Mouse (Mus musculus) neural tube, embryonic 12.5 days (tissue): ENCODE measurements around the gene Col1a2. TPM values are rescaled to one million over a fixed set of nuclear protein-coding genes. Genes with fewer than 3 reads are reported as not detected.

ENCODE experiments used
- ATAC-seq: fragments of 200-750 bp; cut with Nextera tagmentation; 2 replicates; pipeline ENCODE4 v1.8.0; 2017; ENCODE audit warnings: low read depth, mild to moderate bottlenecking, moderate TSS enrichment, moderate library complexity; ENCODE audit not compliant: low FRiP score
- H3K27ac ChIP-seq: fragments of 300-500 bp; sonication (generic); 2 replicates; pipeline ENCODE4 v1.5.1; 2016
- H3K27me3 ChIP-seq: fragments of 300-500 bp; sonication (generic); replicated peaks from 2 replicates; pipeline ENCODE4 v1.6.1; 2016; ENCODE audit warnings: mild to moderate bottlenecking
- H3K36me3 ChIP-seq: fragments of 300-500 bp; sonication (generic); 2 replicates; pipeline ENCODE4 v1.6.1; 2016; ENCODE audit warnings: mild to moderate bottlenecking
- H3K4me1 ChIP-seq: fragments of 300-500 bp; sonication (generic); 2 replicates; pipeline ENCODE4 v1.6.1; 2016
- H3K4me2 ChIP-seq: fragments of 300-500 bp; sonication (generic); replicated peaks from 2 replicates; pipeline ENCODE4 v1.6.1; 2016; ENCODE audit warnings: mild to moderate bottlenecking
- H3K4me3 ChIP-seq: fragments of 300-500 bp; sonication (generic); 2 replicates; pipeline ENCODE4 v1.5.1; 2016
- H3K9ac ChIP-seq: fragments of 300-500 bp; sonication (generic); 2 replicates; pipeline ENCODE4 v1.6.1; 2016; ENCODE audit warnings: mild to moderate bottlenecking
- H3K9me3 ChIP-seq: fragments of 300-500 bp; sonication (generic); 2 replicates; pipeline ENCODE4 v1.6.1; 2016; ENCODE audit warnings: mild to moderate bottlenecking
- WGBS: fragments of 180-500 bp; shearing (Covaris S2); methylation state at CpG from one replicate; pipeline ENCODE4 v1.1.7; 2016; 5-methylcytosine and 5-hydroxymethylcytosine counted together
- polyA plus RNA-seq: library from polyadenylated mRNA; unstranded; fragments of >200 nt; fragmentation: Nextera tagmentation; extraction: Ambion mirVana; gene quantifications from 2 replicates; pipeline ENCODE4 v1.2.1, GENCODE M21; 2016

Gene Col1a2
- polyA plus RNA-seq, 1 experiment from 2014 or later: 212 TPM

DNA sequence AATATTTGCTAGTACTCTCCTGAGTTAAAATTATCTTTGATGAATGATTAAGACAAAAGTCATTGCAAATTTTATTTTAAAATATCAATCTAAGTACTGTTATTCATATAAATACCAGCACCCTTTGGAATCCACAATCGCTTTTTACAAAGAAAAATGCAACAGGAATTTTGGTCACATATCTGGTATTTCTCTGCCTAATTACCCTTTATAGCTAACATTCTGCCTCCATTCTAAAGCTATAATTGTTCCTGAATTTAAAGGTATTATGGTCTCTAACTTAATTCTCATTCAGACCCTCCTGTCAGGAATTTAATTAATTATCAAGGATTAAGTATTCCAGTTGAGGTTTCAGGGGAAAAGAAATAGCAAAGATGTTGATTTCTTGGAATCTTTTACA, 28.3 kb downstream of the Col1a2 start:
- no peak overlapping the region for H3K4me2 ChIP-seq
- H3K27ac ChIP-seq: no peak overlapping the region
- H3K9ac ChIP-seq: no peak overlapping the region
- no peak overlapping the region for H3K4me3 ChIP-seq
- H3K4me1 ChIP-seq: no peaks in the 10 kb centered on the region
- no peaks in the 10 kb centered on the region for H3K27me3 ChIP-seq
- no peak for ATAC-seq
- H3K36me3 ChIP-seq: no peaks in the 10 kb centered on the region
- no peaks in the 10 kb centered on the region for H3K9me3 ChIP-seq
- 92% methylated on average over 1 of the region's 1 CpGs for WGBS

GRCm38 (mm10) chr6:4534462-4535079, 30.0 kb downstream of the Col1a2 start:
- Histone ChIP-seq H3K9ac (no peak overlapping the region), H3K36me3 (0 out of 2 replicates have a peak, but pooled peaks cover 5% of the 10 kb centered on the region), H3K4me1 (no peaks in the 10 kb centered on the region), H3K9me3 (no peaks in the 10 kb centered on the region), H3K4me3 (no peak overlapping the region), H3K4me2 (no peak overlapping the region), H3K27me3 (no peaks in the 10 kb centered on the region), H3K27ac (no peak overlapping the region)
- 87% methylated on average over 8 of the region's 8 CpGs for WGBS
- ATAC-seq: no peak

DNA sequence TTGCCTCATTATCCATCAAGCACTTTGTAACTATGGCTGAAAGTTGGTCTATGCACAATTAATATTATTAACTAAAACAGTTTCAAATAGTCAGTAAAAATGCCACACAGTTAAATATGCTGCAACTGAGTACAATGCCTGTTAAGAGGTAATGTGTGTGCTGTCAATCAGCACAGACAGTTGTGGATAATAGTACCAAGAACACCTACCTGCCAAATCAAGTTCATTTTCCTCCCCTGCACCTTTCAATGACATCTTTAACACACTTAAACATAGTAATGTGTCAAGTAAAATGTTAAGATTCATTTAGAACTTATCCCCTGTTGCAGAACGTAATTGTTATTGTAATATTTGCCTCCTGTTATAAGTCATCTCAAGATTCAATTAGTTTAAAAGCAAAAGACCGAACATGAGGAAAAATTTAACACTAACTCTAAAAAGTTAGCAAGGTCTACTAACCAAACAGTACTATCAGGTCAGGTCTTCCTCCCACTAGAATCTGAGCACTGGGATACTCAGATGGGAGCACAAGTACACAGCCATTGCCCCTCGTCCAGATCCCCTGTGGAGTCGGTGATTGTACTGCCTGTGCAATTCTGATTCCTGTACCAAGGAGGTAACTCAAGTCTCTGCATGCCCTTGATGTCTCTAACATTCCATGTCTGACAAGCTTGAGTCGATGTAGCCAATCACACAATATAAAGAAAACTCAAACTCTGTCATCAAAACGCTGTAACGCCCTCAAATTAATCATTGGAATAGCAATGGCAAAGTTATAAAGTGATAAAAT, 37.5 kb downstream of the Col1a2 start:
- no peak overlapping the region for H3K4me3 ChIP-seq
- ATAC-seq: no peak
- H3K36me3 ChIP-seq: 0 out of 2 replicates have a peak, but pooled peaks cover 5% of the 10 kb centered on the region
- H3K4me2 ChIP-seq: no peak overlapping the region
- H3K27me3 ChIP-seq: no peaks in the 10 kb centered on the region
- WGBS: 88% methylated on average over 7 of the region's 7 CpGs
- H3K4me1 ChIP-seq: no peaks in the 10 kb centered on the region
- no peak overlapping the region for H3K27ac ChIP-seq
- no peak overlapping the region for H3K9ac ChIP-seq
- no peaks in the 10 kb centered on the region for H3K9me3 ChIP-seq

GRCm38 (mm10) chr6:4544554-4544953, 39.9 kb downstream of the Col1a2 start:
- Histone ChIP-seq H3K27me3 (no peaks in the 10 kb centered on the region), H3K9ac (no peak overlapping the region), H3K9me3 (no peaks in the 10 kb centered on the region), H3K27ac (no peak overlapping the region), H3K4me1 (no peaks in the 10 kb centered on the region), H3K4me3 (no peak overlapping the region), H3K4me2 (no peak overlapping the region), H3K36me3 (no peaks in the 10 kb centered on the region)
- WGBS: 45% methylated on average over 6 of the region's 6 CpGs
- no peak for ATAC-seq

GRCm38 (mm10) chr6:4545727-4546126, 41.1 kb downstream of the Col1a2 start:
- Histone ChIP-seq H3K27me3 (no peaks in the 10 kb centered on the region), H3K36me3 (no peaks in the 10 kb centered on the region), H3K9me3 (no peaks in the 10 kb centered on the region), H3K4me1 (peaks cover 11% of the 10 kb centered on the region; the same call in 1 of the 2 replicates), H3K4me2 (no peak overlapping the region), H3K27ac (no peak overlapping the region), H3K4me3 (no peak overlapping the region), H3K9ac (no peak overlapping the region)
- no peak for ATAC-seq
- WGBS: 54% methylated on average over 8 of the region's 8 CpGs

DNA sequence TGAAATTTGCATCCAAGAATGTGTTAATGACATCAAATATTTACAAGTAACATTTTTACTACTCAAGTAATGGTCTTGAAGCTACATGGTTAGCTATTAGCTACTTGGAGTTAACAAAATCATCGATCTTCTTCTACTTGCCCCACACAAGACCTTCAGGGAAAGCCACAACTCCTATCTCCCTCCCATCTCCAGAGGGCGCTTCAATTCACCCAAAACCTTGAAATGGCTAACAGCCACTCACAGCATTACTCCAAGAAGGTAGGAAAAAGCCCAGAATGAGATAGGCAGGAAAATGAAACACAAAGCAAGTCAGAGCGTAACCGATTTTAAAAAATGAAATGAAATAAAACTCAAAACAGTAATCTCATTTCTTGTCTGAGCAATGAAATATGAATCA, 44.3 kb downstream of the Col1a2 start:
- Histone ChIP-seq H3K9me3 (no peaks in the 10 kb centered on the region), H3K27ac (no peak overlapping the region), H3K4me1 (peaks cover 12% of the 10 kb centered on the region; the same call in 1 of the 2 replicates), H3K9ac (no peak overlapping the region), H3K36me3 (no peaks in the 10 kb centered on the region), H3K4me3 (no peak overlapping the region), H3K27me3 (no peaks in the 10 kb centered on the region), H3K4me2 (no peak overlapping the region)
- no peak for ATAC-seq
- 76% methylated on average over 4 of the region's 4 CpGs for WGBS

GRCm38 (mm10) chr6:4549846-4550548, 45.4 kb downstream of the Col1a2 start:
- no peak overlapping the region for H3K4me3 ChIP-seq
- no peaks in the 10 kb centered on the region for H3K36me3 ChIP-seq
- H3K27me3 ChIP-seq: no peaks in the 10 kb centered on the region
- no peak overlapping the region for H3K9ac ChIP-seq
- no peak for ATAC-seq
- H3K27ac ChIP-seq: no peak overlapping the region
- H3K4me1 ChIP-seq: peaks cover 15% of the 10 kb centered on the region
- WGBS: 28% methylated on average over 11 of the region's 11 CpGs
- H3K9me3 ChIP-seq: no peaks in the 10 kb centered on the region
- H3K4me2 ChIP-seq: no peak overlapping the region

DNA sequence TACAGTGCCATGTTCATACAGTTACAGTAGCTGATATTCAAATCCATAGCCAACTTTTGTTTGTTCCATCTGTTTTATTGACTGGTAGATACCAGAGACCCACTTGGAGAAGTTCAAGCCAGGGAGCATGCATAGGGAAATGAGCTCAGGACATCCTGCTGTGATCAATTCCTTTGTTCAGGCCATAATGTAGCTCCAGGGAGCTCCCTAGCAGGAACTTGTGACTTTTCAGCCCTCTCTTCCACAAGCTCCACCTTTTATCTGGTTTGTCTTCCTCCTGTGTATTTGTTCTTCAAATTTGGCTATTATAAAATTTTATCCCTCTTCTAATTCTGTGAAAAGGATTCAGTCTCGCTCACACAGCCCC, 45.9 kb downstream of the Col1a2 start:
- Histone ChIP-seq H3K4me1 (peaks cover 15% of the 10 kb centered on the region), H3K27ac (no peak overlapping the region), H3K27me3 (no peaks in the 10 kb centered on the region), H3K4me2 (no peak overlapping the region), H3K36me3 (no peaks in the 10 kb centered on the region), H3K9ac (no peak overlapping the region), H3K4me3 (no peak overlapping the region), H3K9me3 (no peaks in the 10 kb centered on the region)
- 31% methylated on average over 1 of the region's 1 CpGs for WGBS
- no peak for ATAC-seq

DNA sequence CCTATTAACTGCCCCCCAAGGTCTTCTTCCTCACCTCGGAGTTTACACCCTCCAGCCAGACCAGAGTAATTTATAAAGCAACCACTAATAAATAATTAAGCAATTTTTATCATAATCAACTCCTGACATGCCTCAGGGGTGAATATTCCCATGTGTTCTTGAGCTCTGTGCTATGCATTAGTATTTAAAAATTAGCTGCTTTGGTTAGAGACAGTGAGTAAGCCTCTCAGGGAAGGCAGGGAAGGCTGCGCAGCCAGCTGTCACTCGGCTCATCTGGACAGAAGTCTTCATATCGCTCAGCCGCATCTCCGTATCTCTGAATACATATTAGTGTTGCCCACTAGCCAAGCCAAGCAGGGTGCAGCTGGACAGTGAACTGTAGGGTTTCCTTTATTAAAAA, 50.8 kb downstream of the Col1a2 start:
- Histone ChIP-seq H3K27ac (no peak overlapping the region), H3K9ac (no peak overlapping the region), H3K4me3 (no peak overlapping the region), H3K4me2 (no peak overlapping the region), H3K4me1 (peaks cover 12% of the 10 kb centered on the region), H3K9me3 (no peaks in the 10 kb centered on the region), H3K36me3 (no peaks in the 10 kb centered on the region), H3K27me3 (no peaks in the 10 kb centered on the region)
- WGBS: 56% methylated on average over 6 of the region's 6 CpGs
- ATAC-seq: peak; percentile 45; the same call in 1 of the 2 replicates

GRCm38 (mm10) chr6:4557086-4557485, 52.5 kb downstream of the Col1a2 start:
- H3K4me1 ChIP-seq: peaks cover 12% of the 10 kb centered on the region
- no peak for ATAC-seq
- H3K4me3 ChIP-seq: no peak overlapping the region
- 62% methylated on average over 8 of the region's 8 CpGs for WGBS
- no peaks in the 10 kb centered on the region for H3K36me3 ChIP-seq
- no peaks in the 10 kb centered on the region for H3K9me3 ChIP-seq
- H3K9ac ChIP-seq: no peak overlapping the region
- H3K4me2 ChIP-seq: no peak overlapping the region
- no peak overlapping the region for H3K27ac ChIP-seq
- no peaks in the 10 kb centered on the region for H3K27me3 ChIP-seq

DNA sequence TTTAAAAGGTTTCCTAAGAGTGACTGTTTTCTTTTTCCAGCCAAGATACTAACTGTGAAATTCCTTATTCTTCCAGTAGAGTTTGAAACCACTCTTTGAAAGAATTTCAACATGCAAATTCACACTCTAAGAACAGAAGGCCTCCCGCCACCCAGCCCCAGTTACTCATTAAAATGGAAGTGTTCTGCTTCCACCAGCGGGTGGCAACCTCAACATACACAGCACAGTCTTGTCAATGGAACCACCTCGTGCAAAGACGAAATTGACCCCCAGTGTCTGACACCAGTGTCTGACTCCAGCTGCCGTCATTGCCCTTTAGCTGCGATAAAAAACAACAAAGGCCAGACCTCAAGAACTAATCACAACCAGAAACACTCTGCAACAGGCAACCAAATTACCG, 53.1 kb downstream of the Col1a2 start:
- peak; percentile 61; the same call in 1 of the 2 replicates for ATAC-seq
- WGBS: 6% methylated on average over 7 of the region's 7 CpGs
- H3K9me3 ChIP-seq: no peaks in the 10 kb centered on the region

GRCm38 (mm10) chr6:4561156-4561555, 56.5 kb downstream of the Col1a2 start:
- Histone ChIP-seq H3K4me1 (peaks cover 9% of the 10 kb centered on the region), H3K27me3 (no peaks in the 10 kb centered on the region), H3K4me2 (no peak overlapping the region), H3K4me3 (no peak overlapping the region), H3K36me3 (no peaks in the 10 kb centered on the region), H3K9ac (no peak overlapping the region), H3K27ac (no peak overlapping the region), H3K9me3 (no peaks in the 10 kb centered on the region)
- 32% methylated on average over 11 of the region's 11 CpGs for WGBS
- no peak for ATAC-seq

More for the DNA sequence above, 53.1 kb downstream of the Col1a2 start:
- Histone ChIP-seq H3K27me3 (no peaks in the 10 kb centered on the region), H3K4me3 (no peak overlapping the region), H3K9ac (no peak overlapping the region), H3K4me2 (no peak overlapping the region), H3K27ac (no peak overlapping the region), H3K4me1 (peaks cover 12% of the 10 kb centered on the region), H3K36me3 (no peaks in the 10 kb centered on the region)
